Mouse (Mus musculus): Measurements from ENCODE around the gene Slco4c1. TPM values are rescaled to one million over a fixed set of nuclear protein-coding genes. Genes with fewer than 3 reads are reported as not detected.
A peak's percentile ranks its signal among the peaks of the same experiment; 100 is the strongest.

Slco4c1 gene
- 0.06 and 0.08 TPM in 2 replicates for polyA plus RNA-seq (2016; fragmentation: Nextera tagmentation; extraction: Ambion mirVana)

DNA sequence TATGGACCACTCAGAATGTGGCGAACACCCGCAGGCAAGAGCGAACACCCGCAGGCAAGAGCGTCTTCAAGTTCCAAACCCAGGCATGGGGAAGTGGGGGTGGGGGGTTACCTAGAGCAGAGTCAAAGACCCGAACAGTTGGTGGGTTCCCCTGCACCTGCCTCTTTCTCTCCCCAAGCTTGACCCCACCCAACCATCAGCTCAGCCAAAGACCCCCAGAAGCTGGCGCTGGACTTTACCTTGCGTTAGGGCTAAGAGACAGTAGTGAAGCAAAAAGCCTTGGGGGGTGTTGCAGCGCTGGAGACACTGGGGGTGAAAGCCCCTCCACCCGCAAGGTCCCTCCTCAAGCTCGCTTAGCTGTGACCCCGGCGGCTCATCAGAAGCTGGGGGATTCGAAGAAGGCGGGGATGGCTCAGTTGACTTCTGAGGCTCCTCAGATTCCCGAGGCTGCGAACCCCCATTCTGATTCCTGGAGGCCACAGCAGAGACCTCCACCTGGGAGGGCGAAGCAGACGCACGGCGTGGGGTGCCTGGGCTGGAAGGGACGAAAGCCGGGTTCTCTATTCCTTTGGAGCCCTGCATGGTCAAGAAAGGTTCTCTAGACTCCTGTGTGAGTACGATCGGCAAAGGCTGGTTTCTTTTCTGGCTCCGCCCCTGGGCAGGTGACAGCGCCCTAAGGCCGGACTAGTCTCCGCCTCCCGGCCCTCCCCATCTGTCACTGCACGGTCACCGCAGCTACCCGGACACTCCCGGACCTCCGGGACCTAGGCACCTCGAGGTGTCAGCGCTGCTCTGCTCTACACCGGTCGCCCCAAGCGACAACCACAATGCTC, at the start of gene Slco4c1:
Slco4c1 (minus strand) TSS at position 644 of the 833 bp plus-strand sequence.
- DNase-seq (ENCODE audit: low spot score), result peak; percentile 74
- H3K4me1 ChIP-seq, result peaks cover 9% of the 10 kb centered on the region
- H3K36me3 ChIP-seq, result no peaks in the 10 kb centered on the region
- H3K27me3 ChIP-seq (ENCODE audit: insufficient read depth, poor library complexity, severe bottlenecking), result peaks cover 7% of the 10 kb centered on the region; the same call in 1 of the 2 replicates
- no peaks in the 10 kb centered on the region for H3K9me3 ChIP-seq
- no peak within 1 kb of the TSS for H3K27ac ChIP-seq
- H3K4me3 ChIP-seq, result peak within 1 kb of the TSS; percentile 67
- under 1% methylated on average over 40 of the region's 40 CpGs for WGBS

- no peaks in the 10 kb centered on the region for H3K4me1 ChIP-seq
- no peaks in the 10 kb centered on the region for H3K9me3 ChIP-seq
- DNase-seq (ENCODE audit: low spot score), result no peak
- H3K27ac ChIP-seq, result no peak overlapping the region
- H3K36me3 ChIP-seq, result no peaks in the 10 kb centered on the region
- no peaks in the 10 kb centered on the region for H3K27me3 ChIP-seq (ENCODE audit: insufficient read depth, poor library complexity, severe bottlenecking)
- H3K4me3 ChIP-seq, result no peak overlapping the region
Measured at GRCm38 (mm10) chr1:96917333-96917732, 45.4 kb upstream of the Slco4c1 start.

- DNase-seq (ENCODE audit: low spot score), result no peak
- Histone ChIP-seq H3K27ac (no peak overlapping the region), H3K4me1 (no peaks in the 10 kb centered on the region), H3K36me3 (no peaks in the 10 kb centered on the region), H3K27me3 (ENCODE audit: insufficient read depth, poor library complexity, severe bottlenecking) (no peaks in the 10 kb centered on the region), H3K4me3 (no peak overlapping the region), H3K9me3 (no peaks in the 10 kb centered on the region)
Measured at GRCm38 (mm10) chr1:96883788-96884187, 11.8 kb upstream of the Slco4c1 start.

GRCm38 (mm10) chr1:96878572-96878971, 6.6 kb upstream of the Slco4c1 start:
- DNase-seq (ENCODE audit: low spot score), result no peak
- no peak overlapping the region for H3K4me3 ChIP-seq
- H3K27ac ChIP-seq, result no peak overlapping the region
- no peaks in the 10 kb centered on the region for H3K36me3 ChIP-seq
- WGBS, result 78% methylated on average over 1 of the region's 1 CpGs
- H3K9me3 ChIP-seq, result no peaks in the 10 kb centered on the region
- H3K27me3 ChIP-seq (ENCODE audit: insufficient read depth, poor library complexity, severe bottlenecking), result no peaks in the 10 kb centered on the region
- H3K4me1 ChIP-seq, result no peaks in the 10 kb centered on the region

GRCm38 (mm10) chr1:96876076-96876475, 4.1 kb upstream of the Slco4c1 start:
- Histone ChIP-seq H3K4me3 (no peak overlapping the region), H3K27ac (no peak overlapping the region), H3K36me3 (no peaks in the 10 kb centered on the region), H3K9me3 (no peaks in the 10 kb centered on the region), H3K4me1 (peaks cover 9% of the 10 kb centered on the region), H3K27me3 (ENCODE audit: insufficient read depth, poor library complexity, severe bottlenecking) (peaks cover 7% of the 10 kb centered on the region; the same call in 1 of the 2 replicates)
- DNase-seq (ENCODE audit: low spot score), result no peak
- WGBS, result 72% methylated on average over 1 of the region's 1 CpGs

DNA sequence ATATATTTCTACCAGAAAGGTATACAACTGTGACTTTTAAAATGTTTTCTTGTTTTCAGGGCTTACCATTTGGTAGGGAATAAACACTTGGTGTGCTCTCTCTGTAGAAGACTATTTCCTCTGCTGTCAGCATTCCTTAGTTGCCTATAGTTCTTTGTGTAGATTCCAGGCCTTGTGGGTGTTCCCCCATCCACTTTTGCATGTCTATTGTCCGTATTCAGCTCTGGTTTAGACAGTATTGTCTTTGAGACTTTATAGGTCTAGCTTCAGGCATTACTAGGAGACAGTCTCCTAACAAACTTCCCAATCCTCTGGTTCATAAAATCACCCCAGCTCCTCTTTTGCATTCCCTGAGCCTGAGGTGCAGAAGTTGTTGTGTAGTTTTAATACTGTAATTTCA, 2.7 kb upstream of the Slco4c1 start:
- WGBS, result 71% methylated on average over 1 of the region's 1 CpGs
- DNase-seq (ENCODE audit: low spot score), result no peak

GRCm38 (mm10) chr1:96872361-96872693, 356 bp upstream of the Slco4c1 start:
- WGBS, result 4% methylated on average over 10 of the region's 10 CpGs
- Histone ChIP-seq H3K27me3 (ENCODE audit: insufficient read depth, poor library complexity, severe bottlenecking) (peaks cover 7% of the 10 kb centered on the region; the same call in 1 of the 2 replicates), H3K4me1 (peaks cover 9% of the 10 kb centered on the region), H3K27ac (no peak overlapping the region), H3K9me3 (no peaks in the 10 kb centered on the region), H3K4me3 (peak overlapping the region; percentile 67), H3K36me3 (no peaks in the 10 kb centered on the region)
- DNase-seq (ENCODE audit: low spot score), result no peak

More for the DNA sequence above, 2.7 kb upstream of the Slco4c1 start:
- Histone ChIP-seq H3K27ac (no peak overlapping the region), H3K9me3 (no peaks in the 10 kb centered on the region), H3K36me3 (no peaks in the 10 kb centered on the region), H3K4me1 (peaks cover 9% of the 10 kb centered on the region), H3K4me3 (no peak overlapping the region), H3K27me3 (ENCODE audit: insufficient read depth, poor library complexity, severe bottlenecking) (peaks cover 7% of the 10 kb centered on the region; the same call in 1 of the 2 replicates)

GRCm38 (mm10) chr1:96870764-96871307, 1.1 kb downstream of the Slco4c1 start:
- no peak for DNase-seq (ENCODE audit: low spot score)
- Histone ChIP-seq H3K9me3 (no peaks in the 10 kb centered on the region), H3K4me3 (peak overlapping the region; percentile 67; the same call in 1 of the 2 replicates), H3K27me3 (ENCODE audit: insufficient read depth, poor library complexity, severe bottlenecking) (peaks cover 7% of the 10 kb centered on the region; the same call in 1 of the 2 replicates), H3K27ac (no peak overlapping the region), H3K4me1 (peaks cover 9% of the 10 kb centered on the region), H3K36me3 (no peaks in the 10 kb centered on the region)
- 3% methylated on average over 7 of the region's 7 CpGs for WGBS

DNA sequence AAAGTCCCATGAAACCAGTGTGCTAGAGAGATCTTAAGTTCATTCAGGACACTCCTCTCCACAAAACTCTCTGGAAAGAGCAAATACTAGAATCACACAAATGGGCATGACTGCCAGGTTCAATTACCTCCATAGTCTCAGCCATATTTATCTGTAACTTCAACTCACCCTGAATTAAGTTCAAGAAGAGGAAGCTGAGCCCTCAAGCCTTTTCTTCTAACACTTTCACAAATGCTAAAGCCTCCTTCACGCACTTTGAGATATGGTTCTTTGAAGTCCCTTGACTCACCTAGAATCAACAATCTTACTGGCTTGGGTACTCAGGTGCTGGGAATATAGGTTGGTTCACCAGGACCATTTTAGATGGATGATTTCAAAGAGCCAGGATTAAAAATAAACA, 3.2 kb downstream of the Slco4c1 start:
- Histone ChIP-seq H3K4me3 (no peak overlapping the region), H3K4me1 (peaks cover 9% of the 10 kb centered on the region), H3K9me3 (no peaks in the 10 kb centered on the region), H3K36me3 (no peaks in the 10 kb centered on the region), H3K27ac (no peak overlapping the region), H3K27me3 (ENCODE audit: insufficient read depth, poor library complexity, severe bottlenecking) (peaks cover 7% of the 10 kb centered on the region; the same call in 1 of the 2 replicates)
- 84% methylated on average over 1 of the region's 1 CpGs for WGBS
- DNase-seq (ENCODE audit: low spot score), result no peak

GRCm38 (mm10) chr1:96866002-96866401, 6.0 kb downstream of the Slco4c1 start:
- Histone ChIP-seq H3K4me3 (no peak overlapping the region), H3K36me3 (no peaks in the 10 kb centered on the region), H3K9me3 (no peaks in the 10 kb centered on the region), H3K27ac (no peak overlapping the region), H3K27me3 (ENCODE audit: insufficient read depth, poor library complexity, severe bottlenecking) (no peaks in the 10 kb centered on the region), H3K4me1 (no peaks in the 10 kb centered on the region)
- DNase-seq (ENCODE audit: low spot score), result no peak
- 81% methylated on average over 4 of the region's 4 CpGs for WGBS

DNA sequence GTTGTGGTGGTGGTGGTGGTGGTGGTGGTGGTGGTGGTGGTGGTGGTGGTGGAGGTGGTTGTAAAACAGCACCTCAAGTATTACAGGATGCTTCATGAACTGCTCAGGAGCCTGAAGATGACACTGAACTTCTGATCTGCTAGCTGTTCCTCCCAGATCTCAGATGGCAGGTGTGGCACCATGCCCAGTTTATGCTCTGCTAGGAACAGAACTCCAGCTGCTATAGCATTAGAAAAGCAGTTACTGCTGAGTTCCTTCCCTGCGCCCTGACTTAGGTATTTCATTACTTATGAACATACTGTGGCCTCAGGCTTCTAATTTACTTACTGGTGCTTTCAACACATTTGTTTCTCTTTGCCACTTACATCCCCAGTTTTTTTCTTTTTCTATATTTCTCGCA, 7.9 kb downstream of the Slco4c1 start:
- WGBS, result 85% methylated on average over 2 of the region's 2 CpGs
- Histone ChIP-seq H3K27me3 (ENCODE audit: insufficient read depth, poor library complexity, severe bottlenecking) (no peaks in the 10 kb centered on the region), H3K36me3 (no peaks in the 10 kb centered on the region), H3K27ac (no peak overlapping the region), H3K4me1 (no peaks in the 10 kb centered on the region), H3K9me3 (no peaks in the 10 kb centered on the region), H3K4me3 (no peak overlapping the region)
- no peak for DNase-seq (ENCODE audit: low spot score)

DNA sequence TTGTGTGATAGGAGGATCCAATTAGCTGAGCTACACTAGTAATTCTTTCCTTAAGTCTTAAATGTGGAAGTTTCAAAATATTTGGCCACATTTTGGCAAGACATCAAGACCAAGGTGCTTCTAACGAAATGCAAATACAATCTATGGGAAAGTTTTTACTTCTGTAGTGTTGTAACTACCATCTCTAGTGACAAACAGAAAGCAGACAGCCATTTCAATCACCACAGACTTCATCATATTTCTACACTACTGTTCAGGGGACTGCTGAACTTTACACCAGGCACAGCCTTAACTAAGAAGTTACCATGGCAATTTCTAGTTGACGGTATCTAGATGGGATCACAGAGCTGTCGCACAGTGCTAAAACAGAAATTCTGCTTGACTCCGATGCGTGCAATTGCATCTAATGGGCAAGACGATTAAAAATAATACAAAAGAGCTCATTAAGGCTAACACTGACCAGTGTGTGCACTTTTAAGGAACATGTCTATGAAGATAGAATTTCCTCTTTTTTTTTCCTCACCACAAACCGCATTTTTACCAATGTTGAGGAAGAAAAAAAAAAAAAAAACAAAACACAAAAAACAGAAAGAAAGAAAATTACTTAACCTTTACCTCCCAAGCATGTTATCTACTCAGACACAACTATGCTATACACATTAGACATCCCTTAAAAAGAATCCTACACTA, 11.8 kb downstream of the Slco4c1 start:
- 86% methylated on average over 7 of the region's 7 CpGs for WGBS
- Histone ChIP-seq H3K4me3 (no peak overlapping the region), H3K36me3 (no peaks in the 10 kb centered on the region), H3K27me3 (ENCODE audit: insufficient read depth, poor library complexity, severe bottlenecking) (no peaks in the 10 kb centered on the region), H3K9me3 (no peaks in the 10 kb centered on the region), H3K4me1 (no peaks in the 10 kb centered on the region), H3K27ac (no peak overlapping the region)
- DNase-seq (ENCODE audit: low spot score), result no peak

- Histone ChIP-seq H3K4me1 (no peaks in the 10 kb centered on the region), H3K36me3 (no peaks in the 10 kb centered on the region), H3K27ac (no peak overlapping the region), H3K27me3 (ENCODE audit: insufficient read depth, poor library complexity, severe bottlenecking) (no peaks in the 10 kb centered on the region), H3K9me3 (no peaks in the 10 kb centered on the region), H3K4me3 (no peak overlapping the region)
- no peak for DNase-seq (ENCODE audit: low spot score)
- 78% methylated on average over 4 of the region's 4 CpGs for WGBS
Measured at GRCm38 (mm10) chr1:96853541-96853940, 18.4 kb downstream of the Slco4c1 start.
